Mouse (Mus musculus): ENCODE results near the gene Cenpb. TPM values are rescaled to one million over a fixed set of nuclear protein-coding genes. Genes with fewer than 3 reads are reported as not detected.

The Cenpb gene
- polyA plus RNA-seq, 1 experiment from 2014 or later = 12.7 TPM

- no peak overlapping the region for H3K4me2 ChIP-seq
- H3K36me3 ChIP-seq = peaks cover 50% of the 10 kb centered on the region
- 0 out of 2 replicates have a peak, but pooled peaks have one; percentile 34 for ATAC-seq (ENCODE audit: low read depth)
- no peaks in the 10 kb centered on the region for H3K27me3 ChIP-seq
- 26% methylated on average over 18 of the region's 18 CpGs for WGBS
- no peak overlapping the region for H3K27ac ChIP-seq (replicated peaks)
- peaks cover 5% of the 10 kb centered on the region for H3K4me1 ChIP-seq (replicated peaks)
- no peaks in the 10 kb centered on the region for H3K9me3 ChIP-seq
- no peak overlapping the region for H3K4me3 ChIP-seq
- no peak overlapping the region for H3K9ac ChIP-seq
These were observed 37.3 kb downstream of the Cenpb start for GRCm38 (mm10) chr2:131142592-131142991.

- Histone ChIP-seq H3K9ac (no peak overlapping the region), H3K27me3 (no peaks in the 10 kb centered on the region), H3K36me3 (peaks cover 38% of the 10 kb centered on the region), H3K4me3 (no peak overlapping the region), H3K9me3 (no peaks in the 10 kb centered on the region), H3K4me1 (replicated peaks) (peaks cover 5% of the 10 kb centered on the region), H3K4me2 (no peak overlapping the region), H3K27ac (replicated peaks) (no peak overlapping the region)
- 94% methylated on average over 8 of the region's 8 CpGs for WGBS
- no peak for ATAC-seq (ENCODE audit: low read depth)
These were observed 38.4 kb downstream of the Cenpb start for GRCm38 (mm10) chr2:131141336-131141986.

GRCm38 (mm10) chr2:131140533-131140905 lies 39.3 kb downstream of the Cenpb start:
- 83% methylated on average over 5 of the region's 5 CpGs for WGBS
- Histone ChIP-seq H3K4me1 (replicated peaks) (peaks cover 5% of the 10 kb centered on the region), H3K9me3 (no peaks in the 10 kb centered on the region), H3K4me3 (no peak overlapping the region), H3K27ac (replicated peaks) (no peak overlapping the region), H3K4me2 (no peak overlapping the region), H3K9ac (no peak overlapping the region), H3K36me3 (peaks cover 29% of the 10 kb centered on the region), H3K27me3 (no peaks in the 10 kb centered on the region)
- no peak for ATAC-seq (ENCODE audit: low read depth)

DNA sequence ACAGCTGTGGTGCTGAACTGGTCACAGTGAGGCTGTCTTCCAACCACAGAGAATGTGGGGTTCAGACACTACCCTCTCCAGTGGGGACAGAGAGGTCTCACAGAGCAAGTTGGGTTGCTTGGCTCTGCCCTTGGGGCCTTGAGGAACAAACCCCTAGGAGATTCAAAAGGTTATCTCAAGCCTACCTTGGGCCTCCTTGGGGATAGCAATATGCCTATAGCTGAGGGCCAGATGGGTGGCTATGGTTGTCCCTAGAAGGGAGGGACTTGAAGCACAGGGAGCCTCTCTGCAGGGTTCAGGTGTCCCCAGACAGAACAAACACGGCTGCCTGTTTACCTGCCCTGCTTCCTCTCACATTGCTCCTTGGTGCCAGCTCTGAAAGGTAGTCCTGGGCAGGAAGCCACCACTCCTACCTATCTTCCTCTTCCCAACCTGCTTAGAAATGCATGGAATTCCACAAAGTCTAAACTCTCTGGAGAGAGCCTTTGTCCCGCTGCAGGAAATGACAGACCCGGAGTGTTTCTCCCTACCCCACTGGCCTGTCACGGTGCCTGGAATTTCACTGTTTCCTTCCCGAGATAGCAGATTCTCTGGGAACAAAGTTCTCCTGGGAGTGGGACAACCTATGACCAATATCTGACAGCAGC lies 39.9 kb downstream of the Cenpb start:
- Histone ChIP-seq H3K36me3 (peaks cover 24% of the 10 kb centered on the region), H3K4me3 (no peak overlapping the region), H3K27ac (replicated peaks) (no peak overlapping the region), H3K27me3 (no peaks in the 10 kb centered on the region), H3K9me3 (no peaks in the 10 kb centered on the region), H3K9ac (no peak overlapping the region), H3K4me1 (replicated peaks) (peaks cover 5% of the 10 kb centered on the region), H3K4me2 (no peak overlapping the region)
- ATAC-seq (ENCODE audit: low read depth) = no peak
- WGBS = 70% methylated on average over 5 of the region's 5 CpGs

DNA sequence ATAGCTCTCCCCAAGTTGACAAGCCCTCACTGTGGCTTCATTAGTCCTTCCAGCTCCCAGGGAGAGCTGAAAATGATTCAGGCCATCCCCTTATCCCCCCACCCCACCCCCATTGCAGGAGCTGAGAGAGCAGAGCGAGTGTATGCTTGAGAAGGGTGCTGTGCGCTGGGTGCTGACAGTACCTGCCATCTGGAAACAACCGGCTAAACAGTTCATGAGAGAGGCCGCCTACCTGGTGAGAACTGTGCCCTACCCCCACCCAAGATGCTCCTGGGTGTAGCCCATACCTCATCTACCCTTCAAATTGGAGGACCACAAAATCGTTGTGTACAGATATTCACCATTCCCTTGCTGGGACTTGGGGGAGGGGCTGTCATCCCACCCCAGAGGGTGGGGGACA lies 40.6 kb downstream of the Cenpb start:
- Histone ChIP-seq H3K9me3 (no peaks in the 10 kb centered on the region), H3K4me1 (replicated peaks) (peaks cover 5% of the 10 kb centered on the region)
- 96% methylated on average over 5 of the region's 5 CpGs for WGBS

GRCm38 (mm10) chr2:131138760-131139159 lies 41.1 kb downstream of the Cenpb start:
- 90% methylated on average over 7 of the region's 7 CpGs for WGBS
- Histone ChIP-seq H3K27ac (replicated peaks) (no peak overlapping the region), H3K4me3 (no peak overlapping the region), H3K9me3 (no peaks in the 10 kb centered on the region), H3K27me3 (no peaks in the 10 kb centered on the region), H3K9ac (no peak overlapping the region), H3K36me3 (peaks cover 13% of the 10 kb centered on the region), H3K4me1 (replicated peaks) (peaks cover 5% of the 10 kb centered on the region), H3K4me2 (no peak overlapping the region)
- no peak for ATAC-seq (ENCODE audit: low read depth)

More for the DNA sequence above, 40.6 kb downstream of the Cenpb start:
- H3K36me3 ChIP-seq = peaks cover 16% of the 10 kb centered on the region
- H3K27me3 ChIP-seq = no peaks in the 10 kb centered on the region
- H3K4me2 ChIP-seq = no peak overlapping the region
- no peak overlapping the region for H3K9ac ChIP-seq
- no peak overlapping the region for H3K4me3 ChIP-seq
- no peak for ATAC-seq (ENCODE audit: low read depth)
- no peak overlapping the region for H3K27ac ChIP-seq (replicated peaks)

GRCm38 (mm10) chr2:131138296-131138695 lies 41.6 kb downstream of the Cenpb start:
- no peak overlapping the region for H3K4me2 ChIP-seq
- H3K27ac ChIP-seq (replicated peaks) = no peak overlapping the region
- ATAC-seq (ENCODE audit: low read depth) = no peak
- H3K9ac ChIP-seq = no peak overlapping the region
- no peaks in the 10 kb centered on the region for H3K27me3 ChIP-seq
- peaks cover 9% of the 10 kb centered on the region for H3K36me3 ChIP-seq
- peaks cover 5% of the 10 kb centered on the region for H3K4me1 ChIP-seq (replicated peaks)
- 85% methylated on average over 4 of the region's 4 CpGs for WGBS
- H3K4me3 ChIP-seq = no peak overlapping the region
- no peaks in the 10 kb centered on the region for H3K9me3 ChIP-seq

DNA sequence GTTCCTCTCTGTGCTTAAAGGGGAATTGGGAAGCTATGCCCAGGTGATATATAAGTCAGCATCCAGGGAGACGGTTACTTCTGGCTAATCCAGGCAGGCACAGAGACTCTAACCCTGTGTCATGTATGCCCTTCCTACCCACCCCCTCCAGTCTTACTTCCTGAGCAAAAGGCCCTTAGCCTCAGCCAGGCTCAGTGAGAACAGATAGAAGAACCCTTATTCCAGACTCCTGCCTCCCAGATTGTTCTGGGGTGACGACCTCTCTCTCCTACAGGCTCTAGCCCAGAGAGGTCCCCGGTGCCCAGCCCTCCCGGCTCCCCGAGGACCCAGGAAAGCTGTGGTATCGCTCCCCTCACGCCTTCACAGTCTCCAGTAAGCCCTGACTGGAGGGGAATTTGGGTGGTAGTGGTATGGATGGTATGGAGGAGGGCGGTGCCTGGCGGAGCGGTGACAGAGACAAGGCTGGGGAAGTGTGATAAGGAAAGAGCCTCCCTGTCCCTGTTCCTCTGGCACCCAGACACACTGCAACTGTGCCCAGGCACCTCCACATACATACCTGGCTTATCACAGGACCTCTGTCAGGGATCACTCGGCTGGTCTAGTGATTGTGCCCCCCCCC lies 44.2 kb downstream of the Cenpb start:
- no peak overlapping the region for H3K4me2 ChIP-seq
- no peaks in the 10 kb centered on the region for H3K27me3 ChIP-seq
- no peak overlapping the region for H3K27ac ChIP-seq (replicated peaks)
- H3K36me3 ChIP-seq = 0 out of 2 replicates have a peak, but pooled peaks cover 3% of the 10 kb centered on the region
- ATAC-seq (ENCODE audit: low read depth) = no peak
- H3K4me1 ChIP-seq (replicated peaks) = no peaks in the 10 kb centered on the region
- WGBS = 69% methylated on average over 11 of the region's 11 CpGs
- no peaks in the 10 kb centered on the region for H3K9me3 ChIP-seq
- H3K4me3 ChIP-seq = no peak overlapping the region
- no peak overlapping the region for H3K9ac ChIP-seq

- WGBS = 82% methylated on average over 8 of the region's 8 CpGs
- Histone ChIP-seq H3K27me3 (no peaks in the 10 kb centered on the region), H3K9me3 (no peaks in the 10 kb centered on the region), H3K9ac (no peak overlapping the region), H3K4me3 (no peak overlapping the region), H3K36me3 (0 out of 2 replicates have a peak, but pooled peaks cover 3% of the 10 kb centered on the region), H3K27ac (replicated peaks) (peak overlapping the region; percentile 18; the same call in 1 of the 2 replicates), H3K4me1 (replicated peaks) (no peaks in the 10 kb centered on the region), H3K4me2 (no peak overlapping the region)
- ATAC-seq (ENCODE audit: low read depth) = no peak
These were observed 45.0 kb downstream of the Cenpb start for GRCm38 (mm10) chr2:131134826-131135400.

GRCm38 (mm10) chr2:131134381-131134780 lies 45.5 kb downstream of the Cenpb start:
- Histone ChIP-seq H3K9ac (no peak overlapping the region), H3K4me3 (no peak overlapping the region), H3K9me3 (no peaks in the 10 kb centered on the region), H3K4me2 (no peak overlapping the region), H3K36me3 (0 out of 2 replicates have a peak, but pooled peaks cover 3% of the 10 kb centered on the region), H3K27me3 (no peaks in the 10 kb centered on the region), H3K4me1 (replicated peaks) (no peaks in the 10 kb centered on the region), H3K27ac (replicated peaks) (peak overlapping the region; percentile 18; the same call in 1 of the 2 replicates)
- ATAC-seq (ENCODE audit: low read depth) = no peak
- 33% methylated on average over 1 of the region's 1 CpGs for WGBS

- Histone ChIP-seq H3K27ac (replicated peaks) (no peak within 1 kb of the TSS), H3K27me3 (no peaks in the 10 kb centered on the region), H3K4me3 (no peak within 1 kb of the TSS), H3K4me2 (no peak within 1 kb of the TSS), H3K9me3 (no peaks in the 10 kb centered on the region), H3K9ac (no peak within 1 kb of the TSS), H3K4me1 (replicated peaks) (no peaks in the 10 kb centered on the region), H3K36me3 (no peaks in the 10 kb centered on the region)
- WGBS = 88% methylated on average over 9 of the region's 9 CpGs
- no peak for ATAC-seq (ENCODE audit: low read depth)
These were observed 46.8 kb downstream of the Cenpb start, which contains the start of gene Gm11037 for GRCm38 (mm10) chr2:131132930-131133547. TSS of gene Gm11037 (plus strand) at chr2:131133497.
